Mouse (Mus musculus) heart, embryonic 13.5 days (tissue): ENCODE data around the gene Xpo1. TPM values are rescaled to one million over a fixed set of nuclear protein-coding genes. Genes with fewer than 3 reads are reported as not detected.
"Not testable (repeated sequence)": the region's sequence is repeated elsewhere in the genome, so short reads cannot be mapped to it uniquely, and the experiment has no call there.

Experiments used
- ATAC-seq: fragments of 200-750 bp; cut with Nextera tagmentation; 2 replicates; pipeline ENCODE4 v1.8.0; 2017; ENCODE audit warnings: moderate TSS enrichment; ENCODE audit not compliant: insufficient number of reproducible peaks, low FRiP score, low TSS enrichment; ENCODE audit errors: extremely low read depth
- H3K27ac ChIP-seq: fragments of 300-500 bp; sonication (generic); replicated peaks from 2 replicates; pipeline ENCODE4 v1.5.1; 2015; ENCODE audit warnings: moderate library complexity, mild to moderate bottlenecking, inconsistent platforms
- H3K27me3 ChIP-seq: fragments of 300-500 bp; sonication (generic); replicated peaks from 2 replicates; pipeline ENCODE4 v1.6.1; 2015; ENCODE audit warnings: mild to moderate bottlenecking, inconsistent platforms
- H3K36me3 ChIP-seq: fragments of 300-500 bp; sonication (generic); 2 replicates; pipeline ENCODE4 v1.6.1; 2015; ENCODE audit warnings: mild to moderate bottlenecking, inconsistent platforms
- H3K4me1 ChIP-seq: fragments of 300-500 bp; sonication (generic); 2 replicates; pipeline ENCODE4 v1.6.1; 2015; ENCODE audit warnings: inconsistent platforms
- H3K4me2 ChIP-seq: fragments of 300-500 bp; sonication (generic); 2 replicates; pipeline ENCODE4 v1.6.1; 2015; ENCODE audit warnings: inconsistent platforms, mild to moderate bottlenecking, moderate library complexity
- H3K4me3 ChIP-seq: fragments of 300-500 bp; sonication (generic); 2 replicates; pipeline ENCODE4 v1.5.1; 2015; ENCODE audit warnings: moderate library complexity, mild to moderate bottlenecking, inconsistent platforms
- H3K9ac ChIP-seq: fragments of 300-500 bp; sonication (generic); 2 replicates; pipeline ENCODE4 v1.6.1; 2015; ENCODE audit warnings: inconsistent platforms, mild to moderate bottlenecking, moderate library complexity
- H3K9me3 ChIP-seq: fragments of 300-500 bp; sonication (generic); 2 replicates; pipeline ENCODE4 v1.6.1; 2016; ENCODE audit warnings: inconsistent platforms
- WGBS: fragments of 180-500 bp; shearing (Covaris S2); methylation state at CpG from one replicate; pipeline ENCODE4 v1.1.7; 2015; ENCODE audit warnings: mixed read lengths; 5-methylcytosine and 5-hydroxymethylcytosine counted together
- polyA plus RNA-seq: library from polyadenylated mRNA; unstranded; fragments of >200 nt; fragmentation: Nextera tagmentation; extraction: Ambion mirVana; gene quantifications from 2 replicates; pipeline ENCODE4 v1.2.1, GENCODE M21; 2015

The Xpo1 gene
- polyA plus RNA-seq, 1 experiment from 2014 or later: 51.9 TPM

DNA sequence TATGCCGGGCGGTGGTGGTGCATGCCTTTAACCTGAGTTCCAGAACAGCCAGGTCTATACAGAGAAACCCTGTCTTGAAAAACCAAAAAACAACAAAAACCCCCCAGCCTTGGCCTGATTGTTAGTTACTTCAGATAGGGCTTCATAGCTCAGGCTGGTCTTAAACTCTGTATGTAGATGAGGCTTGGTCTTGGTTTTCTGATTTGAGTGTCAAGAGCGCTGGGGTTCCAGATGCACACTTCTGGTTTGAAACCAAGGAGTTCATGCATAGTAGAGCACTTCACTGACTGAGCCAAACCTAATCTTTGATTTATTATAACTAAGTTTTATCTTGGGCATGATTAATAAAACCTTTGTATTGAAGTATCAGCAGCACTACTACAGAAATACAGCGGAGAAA, 3.2 kb downstream of the Xpo1 start:
- Histone ChIP-seq H3K27ac (no peak overlapping the region), H3K4me2 (peak overlapping the region; percentile 97), H3K36me3 (peaks cover 31% of the 10 kb centered on the region), H3K4me3 (peak overlapping the region; percentile 24), H3K4me1 (peaks cover 38% of the 10 kb centered on the region), H3K27me3 (no peaks in the 10 kb centered on the region), H3K9ac (peak overlapping the region; percentile 44; the same call in 1 of the 2 replicates), H3K9me3 (no peaks in the 10 kb centered on the region)
- 73% methylated on average over 4 of the region's 4 CpGs for WGBS
- ATAC-seq: no peak

DNA sequence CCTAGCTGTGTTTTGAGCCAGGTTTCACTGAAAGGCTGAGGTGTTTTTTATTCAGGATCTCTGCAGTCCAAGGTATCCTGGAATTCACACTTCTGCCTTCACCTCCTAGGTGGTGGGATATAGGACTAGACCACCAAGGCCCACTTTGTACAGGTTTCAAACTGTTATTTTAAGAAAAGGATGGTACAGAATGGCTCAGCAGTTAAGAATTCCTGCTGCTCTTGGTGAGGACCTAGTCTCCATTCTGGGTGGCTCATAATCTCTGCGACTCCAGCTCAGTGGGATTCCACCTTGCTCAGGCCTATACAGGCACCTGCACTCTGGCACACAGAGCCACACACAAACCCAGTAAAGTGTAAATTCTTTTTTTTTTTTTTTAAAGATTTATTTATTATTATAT, 3.6 kb downstream of the Xpo1 start:
- H3K27me3 ChIP-seq: no peaks in the 10 kb centered on the region
- ATAC-seq: no peak
- peaks cover 38% of the 10 kb centered on the region for H3K4me1 ChIP-seq
- H3K4me2 ChIP-seq: peak overlapping the region; percentile 97
- peaks cover 34% of the 10 kb centered on the region for H3K36me3 ChIP-seq
- 57% methylated on average over 1 of the region's 1 CpGs for WGBS
- no peaks in the 10 kb centered on the region for H3K9me3 ChIP-seq
- peak overlapping the region; percentile 44; the same call in 1 of the 2 replicates for H3K9ac ChIP-seq
- H3K4me3 ChIP-seq: peak overlapping the region; percentile 24; the same call in 1 of the 2 replicates
- no peak overlapping the region for H3K27ac ChIP-seq

DNA sequence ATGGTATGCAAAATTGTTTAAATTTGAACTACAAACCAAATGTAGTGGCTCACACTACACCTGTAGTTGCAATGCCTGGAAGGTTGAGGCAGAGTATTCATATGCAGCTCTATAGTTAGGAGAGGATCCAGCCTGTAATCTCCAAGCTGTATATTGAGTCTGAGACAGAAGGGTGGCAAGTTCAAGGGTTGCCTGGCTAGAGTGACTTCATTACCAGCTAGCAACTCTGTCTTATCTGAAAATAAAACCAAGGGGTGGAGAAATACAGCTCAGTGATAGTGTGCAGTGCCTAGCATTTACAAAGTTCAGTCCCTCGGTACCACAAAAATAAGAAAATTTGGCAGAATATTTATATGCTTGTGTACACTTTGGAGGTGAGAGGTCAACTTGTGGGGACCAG, 4.3 kb downstream of the Xpo1 start:
- 0 out of 2 replicates have a peak overlapping the region, but pooled peaks have one; percentile 28 for H3K4me2 ChIP-seq
- no peak for ATAC-seq

DNA sequence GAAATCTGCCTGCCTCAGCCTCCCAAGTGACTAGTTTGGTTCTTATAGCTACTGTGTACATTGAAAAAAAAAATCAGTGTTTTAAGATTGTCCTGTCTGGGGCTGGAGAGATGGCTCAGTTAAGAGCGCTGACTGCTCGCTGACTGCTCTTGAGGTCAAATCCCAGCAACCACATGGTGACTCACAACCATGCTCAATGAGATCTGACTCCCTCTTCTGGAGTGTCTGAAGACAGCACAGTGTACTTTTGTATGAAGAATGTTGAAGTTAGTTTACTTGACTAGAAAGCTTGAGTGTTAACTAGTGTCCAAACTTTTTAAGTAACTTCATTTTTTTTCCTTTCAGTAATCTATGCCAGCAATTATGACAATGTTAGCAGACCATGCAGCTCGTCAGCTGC, 5.6 kb downstream of the Xpo1 start:
- Histone ChIP-seq H3K9ac (no peak overlapping the region), H3K4me1 (peaks cover 43% of the 10 kb centered on the region), H3K4me3 (no peak overlapping the region), H3K36me3 (peaks cover 54% of the 10 kb centered on the region), H3K27me3 (no peaks in the 10 kb centered on the region), H3K9me3 (no peaks in the 10 kb centered on the region), H3K4me2 (no peak overlapping the region), H3K27ac (no peak overlapping the region)
- 57% methylated on average over 3 of the region's 3 CpGs for WGBS
- no peak for ATAC-seq

More for the DNA sequence above, 4.3 kb downstream of the Xpo1 start:
- 61% methylated on average over 1 of the region's 1 CpGs for WGBS
- H3K4me1 ChIP-seq: peaks cover 43% of the 10 kb centered on the region
- H3K27ac ChIP-seq: no peak overlapping the region
- H3K4me3 ChIP-seq: no peak overlapping the region
- no peaks in the 10 kb centered on the region for H3K9me3 ChIP-seq
- peak overlapping the region; percentile 19; the same call in 1 of the 2 replicates for H3K9ac ChIP-seq
- peaks cover 41% of the 10 kb centered on the region for H3K36me3 ChIP-seq
- no peaks in the 10 kb centered on the region for H3K27me3 ChIP-seq

DNA sequence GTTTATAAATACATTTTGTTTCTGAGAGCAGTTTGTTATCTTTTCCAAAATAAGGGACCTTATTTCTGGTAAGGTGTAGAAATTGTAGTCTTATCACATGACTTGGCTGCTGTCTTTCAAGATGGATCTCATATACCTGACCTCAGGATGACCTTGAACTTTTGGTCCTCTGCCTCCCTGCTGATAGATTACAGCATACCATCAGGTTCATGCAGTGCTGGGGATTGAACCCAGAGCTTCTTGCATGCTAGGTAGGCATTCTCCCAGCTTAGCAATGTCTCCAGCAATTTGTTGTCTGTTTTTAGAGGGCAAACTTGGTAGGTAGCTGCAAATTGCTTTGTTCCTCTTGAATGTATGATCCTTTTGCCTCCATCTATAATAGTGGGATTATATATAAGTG, 9.1 kb downstream of the Xpo1 start:
- H3K4me2 ChIP-seq: no peak overlapping the region
- H3K36me3 ChIP-seq: peaks cover 75% of the 10 kb centered on the region
- H3K4me3 ChIP-seq: no peak overlapping the region
- H3K9ac ChIP-seq: no peak overlapping the region
- H3K4me1 ChIP-seq: peaks cover 21% of the 10 kb centered on the region
- no peak overlapping the region for H3K27ac ChIP-seq
- no peak for ATAC-seq
- H3K9me3 ChIP-seq: no peaks in the 10 kb centered on the region
- no peaks in the 10 kb centered on the region for H3K27me3 ChIP-seq

DNA sequence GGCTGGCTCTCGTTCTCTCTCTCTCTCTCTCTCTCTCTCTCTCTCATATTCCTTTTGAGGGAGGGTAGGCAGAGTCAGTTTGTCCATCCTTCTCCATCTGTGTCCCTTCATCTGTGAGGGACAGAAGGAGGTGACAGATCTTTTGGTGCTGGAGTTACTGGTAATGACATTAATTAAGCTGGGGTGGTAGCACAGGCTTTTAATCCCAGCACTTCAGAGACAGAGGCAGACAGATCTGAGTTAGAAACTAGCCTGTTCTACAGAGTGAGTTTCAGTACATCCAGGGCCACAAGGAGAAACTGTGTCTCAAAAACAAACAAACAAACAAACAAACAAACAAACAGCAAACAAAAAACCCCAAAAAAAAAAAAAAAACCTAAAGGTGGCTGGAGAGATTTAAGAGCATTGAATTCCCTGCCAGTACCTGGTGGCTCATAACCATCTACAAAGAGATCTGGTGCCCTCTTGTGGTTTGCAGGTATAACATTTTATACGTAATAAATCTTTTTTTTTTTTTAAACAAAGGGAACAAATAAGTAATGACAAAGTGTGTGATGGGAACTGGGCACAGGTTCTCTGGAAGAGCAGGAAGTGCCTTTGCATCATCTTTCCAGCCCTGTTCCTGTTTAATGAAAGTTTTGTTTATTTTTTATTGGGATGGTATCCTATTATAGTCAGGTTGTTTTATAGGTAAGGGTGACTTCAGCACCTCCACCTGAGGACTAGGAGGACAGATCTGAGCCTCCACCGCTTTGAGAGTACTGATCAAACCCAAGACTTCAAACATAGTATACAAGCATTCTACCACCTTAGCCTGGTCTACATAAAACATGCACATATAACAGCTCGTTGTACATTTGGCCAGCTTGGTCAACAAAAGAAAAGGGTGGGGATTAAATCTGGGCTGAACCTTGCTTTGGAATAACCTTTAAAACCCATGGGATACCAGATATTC, 16.2 kb downstream of the Xpo1 start:
- Histone ChIP-seq H3K9me3 (no peaks in the 10 kb centered on the region), H3K4me1 (no peaks in the 10 kb centered on the region), H3K4me2 (no peak overlapping the region), H3K36me3 (peaks cover 84% of the 10 kb centered on the region), H3K27me3 (no peaks in the 10 kb centered on the region), H3K27ac (no peak overlapping the region), H3K9ac (no peak overlapping the region), H3K4me3 (no peak overlapping the region)
- ATAC-seq: no peak
- 79% methylated on average over 4 of the region's 4 CpGs for WGBS

DNA sequence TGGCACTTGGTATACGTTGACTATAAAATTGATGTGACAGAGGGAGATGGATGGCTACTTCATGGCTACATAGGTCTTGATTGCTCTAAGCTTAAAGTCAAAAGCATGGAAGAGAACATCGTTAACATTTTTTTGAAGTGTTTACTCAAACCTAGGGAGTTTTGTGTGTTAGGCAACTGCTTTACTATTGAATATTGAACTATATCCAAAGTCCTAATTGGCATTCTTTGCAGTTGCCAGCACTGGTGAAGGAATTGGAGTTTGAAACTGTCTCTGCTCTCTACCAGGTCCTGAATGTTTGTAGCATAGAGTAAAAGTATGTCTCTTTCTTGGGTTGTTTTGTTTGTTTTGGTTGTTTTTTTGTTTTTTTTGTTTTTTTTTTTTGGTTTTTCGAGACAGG, 19.9 kb downstream of the Xpo1 start:
- 77% methylated on average over 3 of the region's 3 CpGs for WGBS

DNA sequence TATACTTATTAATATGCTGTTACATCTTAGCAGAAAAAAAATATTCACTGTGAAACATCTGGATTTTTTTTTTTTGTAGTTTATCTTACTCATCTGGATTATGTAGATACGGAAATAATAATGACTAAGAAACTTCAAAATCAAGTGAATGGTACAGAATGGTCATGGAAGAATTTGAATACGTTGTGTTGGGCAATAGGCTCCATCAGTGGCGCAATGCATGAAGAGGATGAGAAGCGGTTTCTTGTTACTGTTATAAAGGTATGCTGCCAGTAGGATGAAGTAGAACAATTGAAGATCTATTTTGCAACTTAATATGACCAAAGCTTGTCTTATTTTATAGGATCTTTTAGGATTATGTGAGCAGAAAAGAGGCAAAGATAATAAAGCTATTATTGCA, 28.6 kb downstream of the Xpo1 start:
- Histone ChIP-seq H3K27me3 (no peaks in the 10 kb centered on the region), H3K9ac (no peak overlapping the region), H3K27ac (no peak overlapping the region), H3K4me1 (no peaks in the 10 kb centered on the region), H3K4me3 (no peak overlapping the region), H3K36me3 (peaks cover 95% of the 10 kb centered on the region), H3K9me3 (no peaks in the 10 kb centered on the region), H3K4me2 (no peak overlapping the region)
- 96% methylated on average over 4 of the region's 4 CpGs for WGBS
- no peak for ATAC-seq

More for the DNA sequence above, 19.9 kb downstream of the Xpo1 start:
- no peaks in the 10 kb centered on the region for H3K27me3 ChIP-seq
- H3K27ac ChIP-seq: no peak overlapping the region
- H3K4me2 ChIP-seq: no peak overlapping the region
- H3K9ac ChIP-seq: no peak overlapping the region
- H3K4me1 ChIP-seq: no peaks in the 10 kb centered on the region
- no peak for ATAC-seq
- H3K36me3 ChIP-seq: peaks cover 94% of the 10 kb centered on the region
- H3K9me3 ChIP-seq: no peaks in the 10 kb centered on the region
- H3K4me3 ChIP-seq: no peak overlapping the region

DNA sequence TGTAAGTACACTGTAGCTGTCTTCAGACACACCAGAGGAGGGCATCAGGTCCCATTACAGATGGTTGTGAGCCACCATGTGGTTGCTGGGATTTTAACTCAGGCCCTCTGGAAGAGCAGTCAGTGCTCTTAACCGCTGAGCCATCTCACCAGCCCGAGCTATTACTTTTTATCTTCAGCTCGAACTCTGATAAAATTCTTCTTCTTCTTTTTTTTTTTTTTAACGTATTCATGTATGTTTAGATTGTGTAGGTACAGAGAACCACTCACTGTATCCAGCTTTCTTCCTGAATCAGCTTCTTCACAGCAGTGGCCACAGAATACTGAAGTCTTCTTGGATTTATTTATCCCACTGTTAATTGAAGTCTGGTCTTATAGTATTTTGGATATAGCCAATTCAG, 33.0 kb downstream of the Xpo1 start:
- not testable (repeated sequence) for H3K4me1 ChIP-seq, H3K9ac ChIP-seq, H3K27ac ChIP-seq, H3K9me3 ChIP-seq, H3K4me2 ChIP-seq, ATAC-seq, H3K4me3 ChIP-seq, H3K27me3 ChIP-seq
- WGBS: 76% methylated on average over 4 of the region's 4 CpGs
- H3K36me3 ChIP-seq: peaks cover 95% of the 10 kb centered on the region

DNA sequence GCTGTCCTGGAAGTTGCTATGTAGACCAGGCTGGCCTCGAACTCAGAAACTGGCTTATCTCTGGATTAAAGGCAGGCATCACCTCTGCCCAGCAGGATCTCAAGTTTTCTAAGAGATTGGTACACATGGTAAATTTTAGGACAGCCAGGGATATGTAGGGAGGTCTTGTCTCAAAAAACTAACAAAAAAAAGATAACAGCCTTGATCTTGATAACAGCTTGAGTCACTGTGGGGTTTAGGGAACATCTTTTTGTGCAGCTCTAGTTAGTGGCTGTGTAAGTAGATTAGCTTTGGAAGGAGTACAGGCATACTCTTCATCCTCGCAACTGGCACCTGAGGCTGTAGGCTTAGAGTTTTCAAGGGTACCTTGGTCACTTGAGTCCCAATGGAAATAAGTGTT, 41.5 kb downstream of the Xpo1 start:
- no peak for ATAC-seq
- Histone ChIP-seq H3K4me2 (no peak overlapping the region), H3K36me3 (peaks cover 65% of the 10 kb centered on the region), H3K9me3 (no peaks in the 10 kb centered on the region), H3K27ac (no peak overlapping the region), H3K4me3 (no peak overlapping the region), H3K9ac (no peak overlapping the region), H3K4me1 (no peaks in the 10 kb centered on the region), H3K27me3 (no peaks in the 10 kb centered on the region)
- 90% methylated on average over 2 of the region's 2 CpGs for WGBS

DNA sequence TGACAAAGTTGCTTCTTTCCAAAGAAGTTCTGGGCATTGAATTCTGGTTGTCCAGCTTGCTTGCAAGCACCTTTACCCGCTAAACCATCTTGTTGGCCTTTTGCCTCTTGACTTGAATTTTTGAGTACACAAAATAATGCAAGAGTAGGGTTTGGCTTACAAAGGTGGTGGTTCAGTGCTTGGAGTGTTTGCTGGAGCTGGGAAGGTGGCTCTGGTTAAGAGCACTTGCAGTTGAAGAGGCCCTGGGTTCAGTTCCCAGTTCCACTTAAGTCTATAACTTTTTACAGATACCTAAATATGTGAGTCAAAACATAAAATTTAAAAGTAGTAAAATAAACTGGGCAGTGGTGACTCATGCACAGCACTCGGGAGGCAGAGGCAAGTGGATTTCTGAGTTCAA, 42.5 kb downstream of the Xpo1 start:
- 90% methylated on average over 2 of the region's 2 CpGs for WGBS
- Histone ChIP-seq H3K9ac (no peak overlapping the region), H3K27me3 (no peaks in the 10 kb centered on the region), H3K27ac (no peak overlapping the region), H3K36me3 (peaks cover 56% of the 10 kb centered on the region), H3K4me1 (no peaks in the 10 kb centered on the region), H3K9me3 (no peaks in the 10 kb centered on the region), H3K4me2 (no peak overlapping the region), H3K4me3 (no peak overlapping the region)
- ATAC-seq: no peak

DNA sequence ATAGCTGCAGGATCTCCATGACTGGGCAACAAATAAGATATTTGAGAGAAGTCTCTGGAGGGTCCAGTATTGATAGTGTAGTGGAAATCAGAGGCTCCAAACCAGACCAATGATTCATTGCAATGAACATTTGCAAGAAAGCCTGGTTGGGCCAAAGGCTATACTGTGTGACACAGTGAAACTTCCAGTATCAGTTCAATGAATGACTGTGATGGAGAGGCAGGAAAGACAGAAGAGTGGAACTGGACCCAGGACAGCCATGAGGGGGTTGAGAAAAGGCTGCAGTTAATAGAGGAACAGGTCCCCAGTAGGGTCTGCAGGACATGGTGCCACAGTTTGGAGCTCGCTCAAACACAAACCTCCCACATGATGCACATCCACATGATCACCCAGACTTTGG, 44.1 kb downstream of the Xpo1 start:
- 91% methylated on average over 1 of the region's 1 CpGs for WGBS
- no peak overlapping the region for H3K9ac ChIP-seq
- H3K27me3 ChIP-seq: no peaks in the 10 kb centered on the region
- H3K4me3 ChIP-seq: no peak overlapping the region
- no peaks in the 10 kb centered on the region for H3K4me1 ChIP-seq
- H3K27ac ChIP-seq: no peak overlapping the region
- ATAC-seq: no peak
- H3K36me3 ChIP-seq: peaks cover 40% of the 10 kb centered on the region
- no peaks in the 10 kb centered on the region for H3K9me3 ChIP-seq
- H3K4me2 ChIP-seq: no peak overlapping the region
